Mouse (Mus musculus): Measurements from ENCODE around the gene Gfpt2. TPM values are rescaled to one million over a fixed set of nuclear protein-coding genes. Genes with fewer than 3 reads are reported as not detected.

Gfpt2 gene
- polyA plus RNA-seq (2016; fragmentation: Nextera tagmentation; extraction: Ambion mirVana), result 13.9 and 16.7 TPM in 2 replicates

DNA sequence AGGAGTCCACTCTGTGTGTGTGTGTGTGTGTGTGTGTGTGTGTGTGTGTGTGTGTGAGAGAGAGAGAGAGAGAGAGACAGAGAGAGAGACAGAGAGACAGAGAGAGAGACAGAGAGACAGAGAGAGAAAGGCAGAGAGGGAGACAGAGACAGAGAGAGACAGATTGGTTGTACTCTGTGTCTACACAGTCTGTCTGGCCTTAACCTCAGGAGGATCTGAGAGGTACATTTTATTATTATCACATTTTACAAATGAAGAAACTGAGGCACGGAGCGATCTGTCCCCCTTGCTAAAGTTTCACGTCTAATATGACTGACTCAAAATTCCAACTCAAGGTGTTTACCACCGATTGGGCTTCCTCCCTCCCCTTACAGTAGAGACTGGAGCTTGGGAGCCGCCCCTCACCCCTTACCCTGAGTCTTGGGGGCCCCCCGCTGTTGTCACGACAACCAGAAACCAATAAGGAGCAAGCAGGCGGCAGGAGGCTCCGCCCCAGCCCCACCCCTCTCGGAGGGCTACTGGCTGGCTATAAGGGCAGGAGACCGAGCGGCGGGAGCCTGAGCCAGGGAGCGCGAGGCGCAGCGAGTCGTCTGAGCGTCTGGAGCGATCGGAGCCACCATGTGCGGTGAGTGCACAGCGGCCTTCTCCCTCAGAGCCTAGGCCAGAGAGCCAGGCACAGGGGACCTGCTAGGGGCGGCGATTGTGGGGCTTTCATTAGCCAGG is at the start of gene Gfpt2:
Gene Gfpt2 (plus strand): TSS at position 560 of the 723 bp plus-strand sequence.
- Histone ChIP-seq H3K4me1 (peaks cover 30% of the 10 kb centered on the region), H3K27ac (replicated peaks) (peak within 1 kb of the TSS; percentile 86), H3K36me3 (no peaks in the 10 kb centered on the region), H3K9me3 (replicated peaks) (peaks cover 5% of the 10 kb centered on the region; the same call in 1 of the 2 replicates), H3K27me3 (ENCODE audit: low read depth, poor library complexity, severe bottlenecking) (peaks cover 39% of the 10 kb centered on the region), H3K4me3 (peak within 1 kb of the TSS; percentile 74)
- DNase-seq (ENCODE audit: low spot score), result peak; percentile 92
- under 1% methylated on average over 25 of the region's 25 CpGs for WGBS

DNA sequence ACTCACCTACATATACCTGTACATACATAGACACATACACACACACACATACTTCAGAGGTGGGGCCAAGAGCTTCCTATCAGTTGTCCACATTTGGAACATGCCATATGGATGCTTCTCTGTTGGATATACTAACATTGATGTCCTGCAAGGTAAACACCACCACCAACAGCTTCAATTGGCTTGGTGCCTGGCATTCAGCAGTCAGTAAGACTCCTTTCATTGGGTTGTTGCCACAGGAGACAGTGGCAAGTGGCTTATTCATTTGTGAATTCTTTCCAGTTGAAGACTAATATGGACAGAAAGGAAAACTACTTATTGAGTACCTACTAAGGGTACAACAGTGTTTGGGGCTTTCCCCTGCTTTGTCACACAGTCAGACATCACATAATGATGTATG is 49.0 kb upstream of the Gfpt2 start:
- Histone ChIP-seq H3K4me1 (peaks cover 19% of the 10 kb centered on the region), H3K27me3 (ENCODE audit: low read depth, poor library complexity, severe bottlenecking) (no peaks in the 10 kb centered on the region), H3K4me3 (no peak overlapping the region), H3K27ac (replicated peaks) (no peak overlapping the region), H3K9me3 (replicated peaks) (peaks cover 7% of the 10 kb centered on the region; the same call in 1 of the 2 replicates), H3K36me3 (no peaks in the 10 kb centered on the region)
- DNase-seq (ENCODE audit: low spot score), result no peak

DNA sequence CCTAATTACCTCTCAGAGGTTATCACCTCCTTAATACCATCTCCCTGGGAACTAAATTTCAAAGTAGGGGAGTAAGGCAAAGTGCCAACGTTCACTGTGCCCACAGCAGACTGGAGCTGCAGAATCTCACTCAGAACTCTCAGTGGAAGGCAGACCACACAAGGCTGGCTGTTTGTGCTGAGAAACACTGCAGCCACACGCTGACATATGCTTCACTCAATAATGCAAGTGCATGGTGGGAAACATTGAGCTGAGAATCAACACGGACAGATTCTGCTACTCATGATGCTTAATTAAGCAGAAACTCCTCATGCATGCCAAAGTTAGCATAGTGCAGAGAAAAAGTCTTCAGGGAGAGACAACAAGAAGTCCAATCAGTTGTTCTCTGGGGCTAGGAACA is 48.1 kb upstream of the Gfpt2 start:
- H3K4me3 ChIP-seq, result no peak overlapping the region
- no peak overlapping the region for H3K27ac ChIP-seq (replicated peaks)
- no peaks in the 10 kb centered on the region for H3K27me3 ChIP-seq (ENCODE audit: low read depth, poor library complexity, severe bottlenecking)
- DNase-seq (ENCODE audit: low spot score), result no peak
- peaks cover 19% of the 10 kb centered on the region for H3K4me1 ChIP-seq
- H3K36me3 ChIP-seq, result no peaks in the 10 kb centered on the region
- peaks cover 7% of the 10 kb centered on the region; the same call in 1 of the 2 replicates for H3K9me3 ChIP-seq (replicated peaks)
- WGBS, result 83% methylated on average over 3 of the region's 3 CpGs

DNA sequence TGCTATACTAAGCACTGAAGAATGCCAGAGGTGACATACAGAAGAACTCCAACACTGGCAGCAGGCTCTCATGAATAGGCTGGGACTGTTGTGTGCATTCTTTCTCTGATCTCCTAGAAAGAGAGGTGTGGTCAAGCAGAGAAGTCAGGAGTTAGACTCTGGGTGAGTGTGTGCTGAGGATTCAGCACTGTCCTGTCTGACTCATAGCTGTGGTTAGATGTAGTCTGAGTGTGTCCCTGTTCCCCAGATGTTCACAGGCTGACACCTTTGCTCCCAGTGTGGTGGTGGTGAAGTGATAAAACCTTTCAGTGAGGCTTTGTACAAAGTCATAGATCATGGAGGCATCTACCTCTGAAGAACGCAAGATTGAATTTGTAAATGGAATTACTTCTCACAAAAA is 47.2 kb upstream of the Gfpt2 start:
- WGBS, result 98% methylated on average over 1 of the region's 1 CpGs
- no peak for DNase-seq (ENCODE audit: low spot score)

DNA sequence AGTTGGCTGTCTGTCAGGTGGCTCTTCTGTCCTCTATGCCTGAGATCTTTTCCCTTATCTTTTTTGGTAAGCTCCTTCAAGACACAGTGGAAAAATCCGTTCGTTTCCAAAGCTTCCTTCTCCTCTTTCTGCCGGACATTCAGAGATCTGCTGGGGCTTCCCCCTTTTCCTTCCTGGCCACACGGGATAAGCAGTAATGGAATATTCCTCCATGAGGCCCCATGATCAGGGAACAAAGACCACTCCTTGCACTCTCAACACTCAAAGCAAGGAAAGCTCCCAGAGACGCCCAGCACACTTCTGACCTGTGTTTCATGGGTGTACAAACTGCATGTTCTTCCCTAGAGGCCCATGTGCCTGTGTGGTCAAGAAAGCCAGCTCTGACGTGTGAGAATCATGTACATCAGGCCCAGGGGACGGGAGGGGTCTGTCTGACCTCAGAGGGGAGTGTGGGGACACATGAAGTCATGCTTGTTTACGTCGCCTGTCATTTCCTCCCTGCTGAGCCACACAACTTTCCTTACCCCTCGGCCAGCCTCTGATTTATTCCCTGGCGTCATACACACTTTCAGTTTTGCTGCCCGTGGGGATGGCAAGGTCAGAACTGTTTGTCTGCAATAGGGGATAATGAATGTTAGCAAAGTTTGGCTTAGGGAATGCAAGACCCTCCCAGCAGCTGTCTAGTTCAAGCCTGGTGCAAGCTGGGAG is 38.9 kb upstream of the Gfpt2 start:
- Histone ChIP-seq H3K9me3 (replicated peaks) (no peaks in the 10 kb centered on the region), H3K4me1 (no peaks in the 10 kb centered on the region), H3K36me3 (no peaks in the 10 kb centered on the region), H3K27me3 (ENCODE audit: low read depth, poor library complexity, severe bottlenecking) (no peaks in the 10 kb centered on the region), H3K4me3 (no peak overlapping the region), H3K27ac (replicated peaks) (no peak overlapping the region)
- 66% methylated on average over 12 of the region's 12 CpGs for WGBS
- DNase-seq (ENCODE audit: low spot score), result no peak

More for the DNA sequence above, 47.2 kb upstream of the Gfpt2 start:
- no peaks in the 10 kb centered on the region for H3K36me3 ChIP-seq
- H3K9me3 ChIP-seq (replicated peaks), result peaks cover 7% of the 10 kb centered on the region; the same call in 1 of the 2 replicates
- no peaks in the 10 kb centered on the region for H3K27me3 ChIP-seq (ENCODE audit: low read depth, poor library complexity, severe bottlenecking)
- no peak overlapping the region for H3K27ac ChIP-seq (replicated peaks)
- H3K4me3 ChIP-seq, result no peak overlapping the region
- H3K4me1 ChIP-seq, result peaks cover 19% of the 10 kb centered on the region

DNA sequence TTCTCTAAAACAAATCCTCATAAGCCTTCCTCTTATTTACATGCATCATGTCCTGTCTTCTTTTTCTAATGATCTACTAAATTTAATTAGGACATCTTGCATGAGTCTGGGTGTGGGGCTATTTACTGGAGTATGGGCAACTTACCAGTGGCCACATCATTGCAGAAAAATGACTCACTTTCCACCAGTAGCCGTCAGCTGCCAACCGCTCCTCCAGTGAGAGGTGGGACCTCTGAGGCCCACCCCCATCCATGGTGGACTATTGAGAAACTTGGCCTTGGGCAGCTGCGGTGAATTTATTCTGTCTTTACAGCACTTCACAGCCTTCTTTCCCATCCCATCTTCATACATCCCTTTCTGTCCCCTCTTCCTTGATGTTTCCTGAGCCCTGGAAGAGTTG is 35.9 kb upstream of the Gfpt2 start:
- WGBS, result 92% methylated on average over 3 of the region's 3 CpGs
- Histone ChIP-seq H3K9me3 (replicated peaks) (no peaks in the 10 kb centered on the region), H3K4me3 (no peak overlapping the region), H3K27ac (replicated peaks) (no peak overlapping the region), H3K4me1 (no peaks in the 10 kb centered on the region), H3K27me3 (ENCODE audit: low read depth, poor library complexity, severe bottlenecking) (no peaks in the 10 kb centered on the region), H3K36me3 (no peaks in the 10 kb centered on the region)
- no peak for DNase-seq (ENCODE audit: low spot score)

DNA sequence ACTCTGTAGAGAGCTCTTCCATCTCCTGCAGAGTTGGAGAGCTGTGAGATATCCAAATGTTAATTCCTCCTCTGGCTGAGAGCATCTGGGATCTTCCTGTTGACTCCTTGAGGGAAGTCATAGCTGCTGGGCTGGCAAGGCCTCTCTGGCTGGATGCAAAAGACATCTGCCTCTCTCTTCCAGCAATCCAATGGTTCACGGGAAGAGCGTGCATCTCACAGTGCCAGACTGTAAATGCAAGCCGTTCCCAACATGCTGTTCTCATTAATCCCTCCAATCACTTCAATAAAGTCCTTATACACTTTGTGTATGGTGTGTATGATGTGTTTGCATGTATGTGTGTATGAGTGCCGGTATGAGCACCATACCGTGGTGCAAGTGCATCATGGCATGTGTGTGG is 32.8 kb upstream of the Gfpt2 start:
- Histone ChIP-seq H3K9me3 (replicated peaks) (no peaks in the 10 kb centered on the region), H3K4me1 (peaks cover 19% of the 10 kb centered on the region), H3K27me3 (ENCODE audit: low read depth, poor library complexity, severe bottlenecking) (no peaks in the 10 kb centered on the region), H3K27ac (replicated peaks) (no peak overlapping the region), H3K36me3 (no peaks in the 10 kb centered on the region), H3K4me3 (no peak overlapping the region)
- 92% methylated on average over 5 of the region's 5 CpGs for WGBS
- DNase-seq (ENCODE audit: low spot score), result no peak

DNA sequence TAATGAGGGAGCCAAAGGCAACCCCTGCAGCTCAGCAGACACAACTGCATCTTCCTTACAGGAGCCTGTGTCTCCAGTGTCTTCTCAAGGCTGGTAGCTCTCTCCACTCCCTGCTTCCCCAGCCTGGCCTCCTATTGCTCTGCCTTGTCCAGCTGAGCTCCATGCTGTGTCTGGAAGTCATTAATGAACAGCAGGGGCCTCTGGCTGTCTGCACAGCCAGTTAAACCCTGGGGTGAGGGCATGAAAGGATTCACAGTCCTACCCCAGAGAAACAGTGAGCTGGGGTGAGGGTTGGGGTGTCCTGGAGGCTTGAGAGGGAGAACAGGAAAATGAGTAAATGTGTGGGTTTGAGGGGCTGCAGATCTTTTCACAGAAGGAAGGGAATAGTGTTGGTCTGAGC is 30.4 kb upstream of the Gfpt2 start:
- Histone ChIP-seq H3K9me3 (replicated peaks) (no peaks in the 10 kb centered on the region), H3K4me1 (peaks cover 19% of the 10 kb centered on the region), H3K27me3 (ENCODE audit: low read depth, poor library complexity, severe bottlenecking) (no peaks in the 10 kb centered on the region), H3K4me3 (no peak overlapping the region), H3K27ac (replicated peaks) (peak overlapping the region; percentile 15; the same call in 1 of the 2 replicates), H3K36me3 (no peaks in the 10 kb centered on the region)
- DNase-seq (ENCODE audit: low spot score), result no peak

DNA sequence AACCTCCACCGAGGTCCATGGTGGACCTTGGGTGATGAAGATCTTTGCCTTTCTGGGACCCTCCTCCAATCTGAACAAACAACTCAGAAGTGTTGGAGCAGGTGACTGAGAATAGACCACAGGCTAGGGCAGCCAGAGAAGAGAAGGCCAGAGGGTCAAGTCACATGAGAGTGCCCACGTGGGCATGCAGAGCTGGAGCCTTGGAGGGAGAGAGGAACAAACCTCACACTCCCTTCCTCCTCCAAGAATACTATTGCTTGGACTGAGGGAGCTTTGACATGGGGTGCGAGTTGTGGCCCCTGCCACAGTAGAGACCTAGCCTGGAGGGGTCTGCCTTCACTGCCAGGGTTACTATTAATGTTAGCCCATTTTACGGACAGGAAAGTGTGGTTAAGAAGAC is 30.0 kb upstream of the Gfpt2 start:
- Histone ChIP-seq H3K36me3 (no peaks in the 10 kb centered on the region), H3K27ac (replicated peaks) (0 out of 2 replicates have a peak overlapping the region, but pooled peaks have one; percentile 76), H3K4me1 (peaks cover 19% of the 10 kb centered on the region), H3K9me3 (replicated peaks) (no peaks in the 10 kb centered on the region), H3K4me3 (no peak overlapping the region), H3K27me3 (ENCODE audit: low read depth, poor library complexity, severe bottlenecking) (no peaks in the 10 kb centered on the region)
- 58% methylated on average over 4 of the region's 4 CpGs for whole genome bisulfite sequencing
- DNase-seq (ENCODE audit: low spot score), result no peak

DNA sequence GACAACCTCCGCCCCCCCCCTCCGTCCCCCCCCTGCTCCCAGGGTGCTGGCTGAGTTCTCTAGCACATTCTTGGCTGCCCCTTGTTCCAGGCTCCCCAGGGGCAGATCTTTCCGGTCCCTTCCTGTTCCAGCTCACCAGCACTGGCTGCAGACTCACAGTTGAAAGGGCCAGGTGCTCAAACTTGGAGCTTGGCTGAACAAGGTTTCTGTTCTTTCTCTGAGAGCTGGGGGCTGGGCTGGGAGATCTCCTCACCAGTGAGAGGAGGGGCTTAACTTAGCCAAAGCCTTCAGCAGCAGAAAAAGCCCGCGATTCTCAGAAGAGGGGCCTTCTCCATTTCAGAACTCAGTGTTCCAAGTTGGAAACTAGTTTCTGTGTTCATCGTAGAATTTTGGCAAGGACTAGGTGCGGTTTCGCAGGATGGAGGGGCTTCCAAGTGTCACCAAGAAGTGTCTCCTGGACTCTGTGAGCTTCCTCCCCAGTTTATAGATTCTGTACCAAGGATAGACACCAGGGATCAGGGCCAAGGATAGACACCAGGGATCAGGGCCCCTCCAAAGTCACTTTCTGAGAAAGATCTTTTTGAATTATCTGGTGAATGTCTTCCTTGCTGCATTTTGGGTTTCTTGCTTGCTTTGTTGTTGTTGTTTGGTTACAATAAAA is 29.2 kb upstream of the Gfpt2 start:
- Histone ChIP-seq H3K4me3 (no peak overlapping the region), H3K9me3 (replicated peaks) (no peaks in the 10 kb centered on the region), H3K27me3 (ENCODE audit: low read depth, poor library complexity, severe bottlenecking) (no peaks in the 10 kb centered on the region), H3K4me1 (peaks cover 19% of the 10 kb centered on the region), H3K27ac (replicated peaks) (peak overlapping the region; percentile 76), H3K36me3 (no peaks in the 10 kb centered on the region)
- DNase-seq (ENCODE audit: low spot score), result peak; percentile 25
- WGBS, result 31% methylated on average over 8 of the region's 8 CpGs

DNA sequence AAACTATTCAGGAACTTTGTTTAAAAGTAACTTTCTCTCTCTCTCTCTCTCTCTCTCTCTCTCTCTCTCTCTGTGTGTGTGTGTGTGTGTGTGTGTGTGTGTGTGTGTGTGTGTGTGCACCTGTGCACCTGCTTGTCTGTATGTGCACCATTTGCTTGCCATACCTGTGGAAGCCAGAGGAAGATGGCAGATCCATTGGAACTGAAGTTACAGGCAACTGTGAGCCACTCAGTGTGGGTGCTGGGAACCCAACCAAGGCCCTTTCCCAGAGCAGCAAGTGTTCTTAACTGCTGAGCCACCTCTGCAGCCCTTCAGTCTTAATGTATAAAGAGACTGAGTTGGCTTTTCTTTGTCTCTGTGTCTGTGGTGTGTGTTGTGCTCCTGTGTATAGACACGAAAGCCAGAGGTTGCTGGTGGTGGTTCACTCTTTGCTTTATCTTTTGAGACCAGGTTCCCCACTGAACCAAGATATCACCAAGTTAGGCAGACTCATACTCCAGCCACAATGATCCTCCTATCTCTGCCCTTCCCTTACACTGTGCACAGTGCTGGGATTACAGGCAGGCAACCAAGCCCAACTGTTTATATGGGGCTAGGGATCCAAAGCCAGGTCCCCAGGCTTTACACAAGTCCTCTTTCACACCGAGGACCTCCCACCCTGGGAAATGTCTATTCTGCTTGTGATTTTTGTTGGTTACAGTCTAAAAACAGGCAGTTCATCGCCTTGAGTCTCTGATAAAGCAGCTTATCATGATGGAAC is 28.4 kb upstream of the Gfpt2 start:
- H3K36me3 ChIP-seq, result no peaks in the 10 kb centered on the region
- peaks cover 19% of the 10 kb centered on the region for H3K4me1 ChIP-seq
- H3K27me3 ChIP-seq (ENCODE audit: low read depth, poor library complexity, severe bottlenecking), result no peaks in the 10 kb centered on the region
- H3K9me3 ChIP-seq (replicated peaks), result no peaks in the 10 kb centered on the region
- 90% methylated on average over 3 of the region's 3 CpGs for WGBS
- no peak overlapping the region for H3K4me3 ChIP-seq
- H3K27ac ChIP-seq (replicated peaks), result no peak overlapping the region
- no peak for DNase-seq (ENCODE audit: low spot score)

DNA sequence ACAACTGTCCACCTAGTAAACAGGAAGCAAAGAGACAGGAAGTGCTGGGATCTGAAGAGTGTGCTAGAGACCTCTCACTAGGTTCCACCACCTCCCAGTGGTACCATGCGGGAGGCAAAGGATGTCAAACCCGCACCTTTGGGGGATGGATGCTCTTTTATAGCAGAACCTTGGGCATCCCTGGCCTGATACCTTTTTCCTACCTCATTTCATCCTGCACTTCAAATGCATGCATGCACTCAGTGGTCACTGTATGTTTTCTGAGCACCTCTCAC is 27.9 kb upstream of the Gfpt2 start:
- Histone ChIP-seq H3K27ac (replicated peaks) (no peak overlapping the region), H3K4me3 (no peak overlapping the region), H3K4me1 (peaks cover 19% of the 10 kb centered on the region), H3K36me3 (no peaks in the 10 kb centered on the region), H3K27me3 (ENCODE audit: low read depth, poor library complexity, severe bottlenecking) (no peaks in the 10 kb centered on the region), H3K9me3 (replicated peaks) (no peaks in the 10 kb centered on the region)
- WGBS, result 93% methylated on average over 2 of the region's 2 CpGs
- DNase-seq (ENCODE audit: low spot score), result no peak

All from midbrain, embryonic 10.5 days (tissue).